Mouse (Mus musculus) intestine, postnatal 0 days (tissue): ENCODE measurements around the gene Cacybp. TPM values are rescaled to one million over a fixed set of nuclear protein-coding genes. Genes with fewer than 3 reads are reported as not detected.

Experiments
- ATAC-seq: fragments of 200-750 bp; cut with Nextera tagmentation; 2 replicates; pipeline ENCODE4 v1.8.0; 2017; ENCODE audit warnings: mild to moderate bottlenecking, moderate TSS enrichment, moderate library complexity
- H3K27ac ChIP-seq: fragments of 300-500 bp; sonication (generic); 2 replicates; pipeline ENCODE4 v1.5.1; 2014; ENCODE audit warnings: mild to moderate bottlenecking, low read depth, low read length, moderate library complexity
- H3K27me3 ChIP-seq: fragments of 300-500 bp; sonication (generic); replicated peaks from 2 replicates; pipeline ENCODE4 v1.6.1; 2014; ENCODE audit warnings: low read length, mixed read lengths; ENCODE audit not compliant: control insufficient read depth, insufficient read depth
- H3K36me3 ChIP-seq: fragments of 300-500 bp; sonication (generic); 2 replicates; pipeline ENCODE4 v1.6.1; 2014; ENCODE audit warnings: mild to moderate bottlenecking, moderate library complexity; ENCODE audit not compliant: control insufficient read depth, insufficient read depth
- H3K4me1 ChIP-seq: fragments of 300-500 bp; sonication (generic); replicated peaks from 2 replicates; pipeline ENCODE4 v1.6.1; 2014; ENCODE audit warnings: antibody characterized with exemption, low read length, mixed read lengths; ENCODE audit not compliant: control insufficient read depth, insufficient read depth
- H3K4me2 ChIP-seq: fragments of 300-500 bp; sonication (generic); replicated peaks from 2 replicates; pipeline ENCODE4 v1.6.1; 2014; ENCODE audit warnings: low read depth, mild to moderate bottlenecking, moderate library complexity
- H3K4me3 ChIP-seq: fragments of 300-500 bp; sonication (generic); 2 replicates; pipeline ENCODE4 v1.5.1; 2014; ENCODE audit warnings: low read depth, low read length
- H3K9ac ChIP-seq: fragments of 300-500 bp; sonication (generic); 2 replicates; pipeline ENCODE4 v1.6.1; 2014; ENCODE audit warnings: mild to moderate bottlenecking, low read depth, low read length
- H3K9me3 ChIP-seq: fragments of 300-500 bp; sonication (generic); 2 replicates; pipeline ENCODE4 v1.6.1; 2016; ENCODE audit warnings: mixed run types; ENCODE audit not compliant: control insufficient read depth
- CTCF ChIP-seq: sonication (generic); IDR thresholded peaks from 2 replicates; pipeline ENCODE4 v1.5.1; 2016; ENCODE audit warnings: low read depth, mild to moderate bottlenecking, control low read depth, antibody characterized with exemption, moderate library complexity
- WGBS: fragments of 180-500 bp; shearing (Covaris S2); extraction: QIAGEN DNeasy Blood & Tissue Kit; methylation state at CpG from one replicate; pipeline ENCODE4 v1.1.7; 2014; 5-methylcytosine and 5-hydroxymethylcytosine counted together
- polyA plus RNA-seq: library from polyadenylated mRNA; unstranded; fragments of >200 nt; fragmentation: Nextera tagmentation; extraction: Ambion mirVana; gene quantifications from 2 replicates; pipeline ENCODE4 v1.2.1, GENCODE M21; 2015

Gene Cacybp
- 98.0 and 104 TPM in 2 replicates for polyA plus RNA-seq

GRCm38 (mm10) chr1:160212703-160213669 is at the start of gene Cacybp:
Cacybp (minus strand) TSS chr1:160212875.
- ATAC-seq, result peak; percentile 98
- H3K27me3 ChIP-seq, result no peaks in the 10 kb centered on the region
- no peaks in the 10 kb centered on the region for H3K9me3 ChIP-seq
- peak within 1 kb of the TSS; percentile 89 for H3K9ac ChIP-seq
- peak within 1 kb of the TSS; percentile 71 for H3K4me2 ChIP-seq
- peaks cover 1% of the 10 kb centered on the region for H3K36me3 ChIP-seq
- WGBS, result under 1% methylated on average over 76 of the region's 76 CpGs
- peak within 1 kb of the TSS; percentile 95 for H3K4me3 ChIP-seq
- peak; percentile 93 for TF ChIP-seq CTCF
- peak within 1 kb of the TSS; percentile 97 for H3K27ac ChIP-seq
- H3K4me1 ChIP-seq, result no peaks in the 10 kb centered on the region

- Histone ChIP-seq H3K9me3 (no peaks in the 10 kb centered on the region), H3K4me2 (no peak overlapping the region), H3K4me3 (no peak overlapping the region), H3K27me3 (no peaks in the 10 kb centered on the region), H3K9ac (no peak overlapping the region), H3K4me1 (no peaks in the 10 kb centered on the region), H3K36me3 (no peaks in the 10 kb centered on the region), H3K27ac (no peak overlapping the region)
- no peak for TF ChIP-seq CTCF
- ATAC-seq, result no peak
- WGBS, result 70% methylated on average over 4 of the region's 4 CpGs
Measured at GRCm38 (mm10) chr1:160262415-160262814, 49.7 kb upstream of the Cacybp start.

GRCm38 (mm10) chr1:160261849-160262248 is 49.2 kb upstream of the Cacybp start:
- no peaks in the 10 kb centered on the region for H3K9me3 ChIP-seq
- no peaks in the 10 kb centered on the region for H3K36me3 ChIP-seq
- no peak overlapping the region for H3K4me3 ChIP-seq
- no peak overlapping the region for H3K27ac ChIP-seq
- no peak overlapping the region for H3K4me2 ChIP-seq
- TF ChIP-seq CTCF, result no peak
- H3K27me3 ChIP-seq, result no peaks in the 10 kb centered on the region
- WGBS, result 85% methylated on average over 2 of the region's 2 CpGs
- no peaks in the 10 kb centered on the region for H3K4me1 ChIP-seq
- ATAC-seq, result no peak
- H3K9ac ChIP-seq, result no peak overlapping the region

- Histone ChIP-seq H3K9me3 (no peaks in the 10 kb centered on the region), H3K9ac (no peak overlapping the region), H3K27ac (no peak overlapping the region), H3K4me3 (no peak overlapping the region), H3K36me3 (no peaks in the 10 kb centered on the region), H3K27me3 (no peaks in the 10 kb centered on the region), H3K4me2 (no peak overlapping the region), H3K4me1 (no peaks in the 10 kb centered on the region)
- no peak for ATAC-seq
- TF ChIP-seq CTCF, result no peak
- WGBS, result 79% methylated on average over 4 of the region's 4 CpGs
Measured at GRCm38 (mm10) chr1:160260605-160261004, 47.9 kb upstream of the Cacybp start.

GRCm38 (mm10) chr1:160259884-160260283 is 47.2 kb upstream of the Cacybp start:
- WGBS, result 28% methylated on average over 7 of the region's 7 CpGs

GRCm38 (mm10) chr1:160253108-160253507 is 40.4 kb upstream of the Cacybp start:
- no peak overlapping the region for H3K4me2 ChIP-seq
- no peaks in the 10 kb centered on the region for H3K27me3 ChIP-seq
- H3K4me3 ChIP-seq, result no peak overlapping the region
- 94% methylated on average over 2 of the region's 2 CpGs for WGBS
- TF ChIP-seq CTCF, result peak; percentile 32
- no peak overlapping the region for H3K27ac ChIP-seq
- H3K9me3 ChIP-seq, result no peaks in the 10 kb centered on the region
- ATAC-seq, result no peak
- no peaks in the 10 kb centered on the region for H3K36me3 ChIP-seq
- no peak overlapping the region for H3K9ac ChIP-seq
- no peaks in the 10 kb centered on the region for H3K4me1 ChIP-seq

More at GRCm38 (mm10) chr1:160259884-160260283, 47.2 kb upstream of the Cacybp start:
- no peak overlapping the region for H3K9ac ChIP-seq
- H3K9me3 ChIP-seq, result no peaks in the 10 kb centered on the region
- no peaks in the 10 kb centered on the region for H3K36me3 ChIP-seq
- H3K4me3 ChIP-seq, result no peak overlapping the region
- ATAC-seq, result peak; percentile 46; the same call in 1 of the 2 replicates
- H3K4me2 ChIP-seq, result no peak overlapping the region
- H3K27me3 ChIP-seq, result no peaks in the 10 kb centered on the region
- H3K4me1 ChIP-seq, result no peaks in the 10 kb centered on the region
- no peak for TF ChIP-seq CTCF
- H3K27ac ChIP-seq, result no peak overlapping the region
